Mouse (Mus musculus) lung, postnatal 0 days (tissue): ENCODE measurements around the gene Msh3.

Source experiments
- CTCF ChIP-seq: IDR thresholded peaks from 2 replicates; pipeline ENCODE4 v1.5.1; 2016; ENCODE audit warnings: antibody characterized with exemption, mild to moderate bottlenecking
- EP300 ChIP-seq: IDR thresholded peaks from 2 replicates; pipeline ENCODE4 v1.6.1; 2016; ENCODE audit warnings: antibody characterized with exemption, mild to moderate bottlenecking, control low read depth

DNA sequence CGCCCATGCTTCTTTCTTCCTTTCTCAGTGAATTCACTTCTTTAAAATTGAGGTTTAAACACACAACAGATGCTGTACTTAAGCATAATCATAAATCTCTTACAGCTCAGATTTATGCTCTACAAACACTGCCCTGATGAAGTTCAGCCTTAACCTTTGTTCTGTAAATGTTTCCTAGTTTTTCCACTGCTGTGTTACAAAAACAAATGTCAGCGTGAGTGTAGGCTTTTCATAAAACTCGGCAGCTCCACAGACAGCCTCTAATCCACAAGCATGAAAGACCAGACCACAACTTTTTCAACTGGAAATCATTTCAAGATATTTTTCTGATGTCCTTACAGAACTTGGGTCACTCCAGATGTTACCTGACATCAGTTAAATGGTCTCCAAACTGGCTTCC, 48.7 kb upstream of the Msh3 start:
- TF ChIP-seq EP300 (no peak), CTCF (no peak)
